8 mouse cellular contexts compared by ENCODE assay signal in the genomic region with DNA sequence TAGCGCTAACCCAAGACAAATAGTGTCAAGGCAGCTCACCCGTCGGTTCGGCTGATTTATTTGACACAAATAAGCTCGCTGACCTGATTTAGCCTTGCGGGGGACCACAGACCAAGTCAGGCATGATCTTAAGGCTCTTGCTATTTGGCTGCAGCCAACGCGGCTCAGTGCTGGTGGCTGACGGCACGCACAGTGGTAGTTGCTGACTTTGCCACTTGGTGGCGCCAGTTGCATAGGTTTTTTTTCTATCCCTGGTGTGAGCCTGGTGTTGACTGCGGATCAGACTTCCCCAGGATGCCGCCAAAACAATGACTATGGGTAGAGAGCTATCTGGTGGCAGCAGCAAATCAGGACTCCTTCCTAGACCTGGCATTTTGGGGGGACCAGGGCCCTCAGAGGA. TPM values are rescaled to one million over a fixed set of nuclear protein-coding genes. Genes with fewer than 3 reads are reported as not detected.
DNase-seq lines count a peak whose midpoint lies in the region; ATAC-seq and TF ChIP-seq lines count a peak whose summit lies in the region.

No protein-coding gene starts in this region.

- no peak overlapping the region for H3K27ac ChIP-seq in bone marrow, adult 2 months (ENCODE audit: control insufficient read depth, insufficient read depth, low read depth, low read length, poor library complexity)
- no peak overlapping the region for H3K27ac ChIP-seq in heart, embryonic 12.5 days (ENCODE audit: poor library complexity, severe bottlenecking)
- H3K27ac ChIP-seq in kidney, embryonic 16.5 days (ENCODE audit: low read length) = no peak overlapping the region
- H3K27ac ChIP-seq in liver, adult 2 months (replicated peaks; ENCODE audit: insufficient read depth, low read depth, low read length) = no peak overlapping the region
- no peak overlapping the region for H3K27ac ChIP-seq in stomach, embryonic 16.5 days (ENCODE audit: low read length)

- peak; percentile 65; the same call in 1 of the 2 replicates for ATAC-seq in erythroblast, adult 5-6 weeks (replicated peaks; ENCODE audit: low FRiP score, poor library complexity, severe bottlenecking)
- peak; percentile 69 for ATAC-seq in heart, embryonic 12.5 days (ENCODE audit: insufficient number of reproducible peaks, low FRiP score)
- ATAC-seq in kidney, embryonic 16.5 days (ENCODE audit: low FRiP score, low TSS enrichment) = peak; percentile 83
- peak; percentile 75; the same call in 1 of the 2 replicates for ATAC-seq in stomach, embryonic 16.5 days (ENCODE audit: insufficient read depth, low FRiP score)

- H3K27me3 ChIP-seq in heart, embryonic 12.5 days (replicated peaks) = peaks cover 66% of the 10 kb centered on the region
- H3K27me3 ChIP-seq in kidney, embryonic 16.5 days (ENCODE audit: insufficient read depth, low read length) = peaks cover 44% of the 10 kb centered on the region
- no peaks in the 10 kb centered on the region for H3K27me3 ChIP-seq in liver, adult 2 months (ENCODE audit: control insufficient read depth, insufficient read depth, low read length)
- peaks cover 8% of the 10 kb centered on the region; the same call in 1 of the 2 replicates for H3K27me3 ChIP-seq in stomach, embryonic 16.5 days (ENCODE audit: control insufficient read depth, insufficient read depth, low read length)

- no peaks in the 10 kb centered on the region; the same call in 1 of the 2 replicates for H3K4me1 ChIP-seq in bone marrow, adult 2 months (ENCODE audit: control insufficient read depth, insufficient read depth, low read length)
- peaks cover 18% of the 10 kb centered on the region for H3K4me1 ChIP-seq in heart, embryonic 12.5 days (replicated peaks)
- no peaks in the 10 kb centered on the region; the same call in 1 of the 2 replicates for H3K4me1 ChIP-seq in kidney, embryonic 16.5 days (ENCODE audit: insufficient read depth, low read length)
- H3K4me1 ChIP-seq in liver, adult 2 months (ENCODE audit: control insufficient read depth, insufficient read depth, low read length) = no peaks in the 10 kb centered on the region
- H3K4me1 ChIP-seq in stomach, embryonic 16.5 days (ENCODE audit: control insufficient read depth, insufficient read depth, low read length) = 0 out of 2 replicates have a peak, but pooled peaks cover 6% of the 10 kb centered on the region

- WGBS in bone marrow, adult 2 months = 4% methylated on average over 13 of the region's 13 CpGs
- WGBS in heart, embryonic 12.5 days = 2% methylated on average over 13 of the region's 13 CpGs
- WGBS in kidney, embryonic 16.5 days = under 1% methylated on average over 13 of the region's 13 CpGs
- WGBS in liver, adult 2 months = under 1% methylated on average over 13 of the region's 13 CpGs
- WGBS in stomach, embryonic 16.5 days = 0% methylated on average over 13 of the region's 13 CpGs

- no peak overlapping the region for H3K9ac ChIP-seq in heart, embryonic 12.5 days
- H3K9ac ChIP-seq in kidney, embryonic 16.5 days (replicated peaks; ENCODE audit: low read length) = no peak overlapping the region
- H3K9ac ChIP-seq in liver, adult 2 months (ENCODE audit: low read depth, low read length) = no peak overlapping the region
- H3K9ac ChIP-seq in stomach, embryonic 16.5 days (ENCODE audit: low read length) = 0 out of 2 replicates have a peak overlapping the region, but pooled peaks have one; percentile 32

- no peaks in the 10 kb centered on the region for H3K79me2 ChIP-seq in liver, adult 2 months (ENCODE audit: control insufficient read depth, insufficient read depth, low read length)

- H3K4me2 ChIP-seq in heart, embryonic 12.5 days = peak overlapping the region; percentile 44
- H3K4me2 ChIP-seq in kidney, embryonic 16.5 days (replicated peaks; ENCODE audit: low read depth, low read length) = no peak overlapping the region
- peak overlapping the region; percentile 31 for H3K4me2 ChIP-seq in stomach, embryonic 16.5 days (ENCODE audit: low read depth, low read length)

- no peak overlapping the region for H3K4me3 ChIP-seq in bone marrow, adult 2 months (replicated peaks; ENCODE audit: control insufficient read depth, low read depth, low read length)
- no peak overlapping the region for H3K4me3 ChIP-seq in heart, embryonic 12.5 days
- H3K4me3 ChIP-seq in kidney, embryonic 16.5 days (ENCODE audit: low read length) = no peak overlapping the region
- no peak overlapping the region for H3K4me3 ChIP-seq in liver, adult 2 months (ENCODE audit: insufficient read depth, low read depth, low read length)
- no peak overlapping the region for H3K4me3 ChIP-seq in stomach, embryonic 16.5 days (replicated peaks; ENCODE audit: low read length)

- no peak for TF ChIP-seq POLR2A in bone marrow, adult 2 months (IDR thresholded peaks at IDR 0.05; ENCODE audit: borderline replicate concordance, control insufficient read depth, low read depth, low read length)
- no peak for TF ChIP-seq POLR2A in liver, adult 2 months (IDR thresholded peaks at IDR 0.05; ENCODE audit: extremely low read depth, insufficient read depth, low read length)

- TF ChIP-seq CTCF in bone marrow, adult 2 months (IDR thresholded peaks at IDR 0.05; ENCODE audit: control insufficient read depth, insufficient read depth, low read length) = peak; percentile 82
- TF ChIP-seq CTCF in liver, adult 2 months (IDR thresholded peaks at IDR 0.05; ENCODE audit: low read depth, low read length) = peak; percentile 96

- no peaks in the 10 kb centered on the region for H3K9me3 ChIP-seq in heart, embryonic 12.5 days (replicated peaks)
- H3K9me3 ChIP-seq in kidney, embryonic 16.5 days (ENCODE audit: low read length) = no peaks in the 10 kb centered on the region
- no peaks in the 10 kb centered on the region for H3K9me3 ChIP-seq in stomach, embryonic 16.5 days (replicated peaks; ENCODE audit: control insufficient read depth, low read length)

- H3K36me3 ChIP-seq in heart, embryonic 12.5 days = peaks cover 3% of the 10 kb centered on the region; the same call in 1 of the 2 replicates
- H3K36me3 ChIP-seq in kidney, embryonic 16.5 days (ENCODE audit: insufficient read depth, low read length) = no peaks in the 10 kb centered on the region
- no peaks in the 10 kb centered on the region for H3K36me3 ChIP-seq in liver, adult 2 months (ENCODE audit: control insufficient read depth, insufficient read depth, low read length)
- no peaks in the 10 kb centered on the region for H3K36me3 ChIP-seq in stomach, embryonic 16.5 days (ENCODE audit: control insufficient read depth, insufficient read depth, low read length)

- DNase-seq in B cell, adult 2 months = peak; percentile 81
- DNase-seq in liver, adult 2 months (ENCODE audit: extremely low read depth, low read depth, low spot score) = peak; percentile 37
- DNase-seq in natural killer cell, adult 2 months (ENCODE audit: low spot score in 2 of 2) = peak; percentile 58 to 72

RNA-seq across cellular contexts. Expression of a gene that starts 24.0 kb away (rescaled TPM):
- 0.57 and 3.1 TPM in 2 replicates for polyA plus RNA-seq in bone marrow, adult 2 months (2011; ENCODE audit: insufficient read depth, insufficient read length, low replicate concordance, missing spikeins)
- total RNA-seq in erythroblast, adult 5-6 weeks (2015; ENCODE audit: low replicate concordance) = 0.63 TPM in 1 of 2 replicates, not detected in the other
- total RNA-seq in erythroblast, adult 5-6 weeks (2017; ENCODE audit: low replicate concordance) = 0.14 and 0.17 TPM in 2 replicates
- 6.5 and 6.8 TPM in 2 replicates for polyA plus RNA-seq in heart, embryonic 12.5 days (2016; fragmentation: Nextera tagmentation; extraction: Ambion mirVana)
- polyA plus RNA-seq in kidney, embryonic 16.5 days (2015; fragmentation: Nextera tagmentation; extraction: Ambion mirVana) = 10.6 and 10.7 TPM in 2 replicates
- 3.0 and 3.2 TPM in 2 replicates for total RNA-seq in liver, adult 2 months (2014; rRNA removed)
- 3.9 and 5.0 TPM in 2 replicates for polyA plus RNA-seq in liver, adult 2 months (2012; rRNA removed)
- polyA plus RNA-seq in stomach, embryonic 16.5 days (2015; fragmentation: Nextera tagmentation; extraction: Ambion mirVana) = 7.4 and 7.7 TPM in 2 replicates

RNA-seq across cellular contexts. Expression of a gene that starts 24.1 kb away (rescaled TPM):
- polyA plus RNA-seq in bone marrow, adult 2 months (2011; ENCODE audit: insufficient read depth, insufficient read length, low replicate concordance, missing spikeins) = 0.86 TPM in 1 of 2 replicates, not detected in the other
- total RNA-seq in erythroblast, adult 5-6 weeks (2015; ENCODE audit: low replicate concordance) = not detected in 2 replicates
- not detected in 2 replicates for total RNA-seq in erythroblast, adult 5-6 weeks (2017; ENCODE audit: low replicate concordance)
- polyA plus RNA-seq in heart, embryonic 12.5 days (2016; fragmentation: Nextera tagmentation; extraction: Ambion mirVana) = 2.0 and 3.0 TPM in 2 replicates
- polyA plus RNA-seq in kidney, embryonic 16.5 days (2015; fragmentation: Nextera tagmentation; extraction: Ambion mirVana) = 2.8 and 3.3 TPM in 2 replicates
- 0.81 and 1.2 TPM in 2 replicates for total RNA-seq in liver, adult 2 months (2014; rRNA removed)
- polyA plus RNA-seq in liver, adult 2 months (2012; rRNA removed) = 0.26 and 0.50 TPM in 2 replicates
- 1.3 and 2.6 TPM in 2 replicates for polyA plus RNA-seq in stomach, embryonic 16.5 days (2015; fragmentation: Nextera tagmentation; extraction: Ambion mirVana)
